Mouse (Mus musculus) heart, postnatal 14 days (tissue): Measurements from ENCODE around the gene Cyb5r4. TPM values are rescaled to one million over a fixed set of nuclear protein-coding genes. Genes with fewer than 3 reads are reported as not detected.
"Not testable (repeated sequence)": the region's sequence is repeated elsewhere in the genome, so short reads cannot be mapped to it uniquely, and the experiment has no call there.

Experiments used
- DNase-seq, 2 experiments: peaks; one replicate each; pipeline ENCODE4 v3.0.0; 2021 to 2022
- intact Hi-C: fragments of 180-260 bp; cut with DNase I; formaldehyde crosslinking; loops from one replicate; pipeline ENCODE4 v1.15.1; 2025
- total RNA-seq, 2 experiments: library from RNA; stranded (reverse); gene quantifications; 2 replicates each; pipeline ENCODE4 v1.2.3; 2021

The Cyb5r4 gene
- total RNA-seq, 2 experiments from 2014 or later = 26.3 to 29.0 TPM

DNA sequence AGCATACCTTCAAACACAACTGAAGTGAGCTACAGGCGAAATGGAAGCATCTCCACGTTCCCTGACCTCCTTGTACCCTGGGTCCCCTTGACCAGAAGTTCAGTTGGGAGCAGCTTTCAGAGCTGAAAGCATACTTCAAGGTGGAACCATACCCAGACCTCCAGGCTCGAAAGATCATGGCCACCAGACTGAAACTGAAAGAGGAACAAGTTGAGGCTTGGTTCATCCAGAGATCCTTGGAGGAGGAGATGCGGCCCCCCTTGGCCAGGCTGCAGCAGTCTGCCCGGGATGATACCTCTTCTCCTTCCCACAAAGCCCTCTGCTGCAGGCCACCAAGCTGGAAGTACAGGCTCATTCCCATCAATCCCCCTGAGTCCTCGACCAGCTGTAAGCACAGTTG, 105.2 kb downstream of the Cyb5r4 start:
- intact Hi-C loops, DNase-seq: not testable (repeated sequence)

Other genes starting within 250 kb of the Cyb5r4 start
- gene Snap91, start 141.4 kb upstream of the Cyb5r4 start, total RNA-seq = 10 to 100 TPM; 16.8 to 18.2 TPM
- gene Ripply2, start 6.5 kb upstream of the Cyb5r4 start, total RNA-seq = not detected
- gene Mrap2, start 122.3 kb downstream of the Cyb5r4 start, total RNA-seq = 1 to 10 TPM; 3.2 to 4.1 TPM
- 1 to 10 TPM; 3.0 to 3.4 TPM for gene Cep162, start 233.5 kb downstream of the Cyb5r4 start, total RNA-seq